18 mouse cellular contexts compared by ENCODE assay signal in the genomic region with DNA sequence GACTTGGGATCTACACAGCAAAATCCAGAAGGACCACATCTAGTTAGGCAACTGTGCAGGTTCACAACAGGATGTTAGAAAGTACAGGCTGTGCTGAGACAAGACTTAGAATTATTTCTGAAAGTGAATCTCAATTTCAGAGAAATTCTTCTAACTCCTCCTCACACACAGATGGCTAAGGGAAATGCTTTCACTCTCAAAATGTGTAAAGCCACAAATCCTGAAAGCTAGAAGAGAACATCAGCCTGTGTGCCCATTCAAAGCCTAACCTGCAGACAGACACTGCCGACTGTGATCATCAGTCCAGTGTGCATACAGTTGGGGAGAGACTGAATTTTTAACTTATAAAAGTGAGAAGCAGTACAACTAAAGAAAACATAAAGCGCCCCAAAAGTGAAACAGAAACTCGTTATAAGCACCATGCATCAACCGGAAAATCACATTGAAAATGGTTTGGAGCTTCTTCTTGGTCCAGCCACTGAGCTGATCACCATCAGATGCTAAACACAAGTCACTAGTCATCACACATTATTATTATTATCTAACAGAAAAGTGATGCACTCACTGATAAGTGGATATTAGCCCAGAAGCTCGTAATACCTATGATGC. TPM values are rescaled to one million over a fixed set of nuclear protein-coding genes. Genes with fewer than 3 reads are reported as not detected.
DNase-seq lines count a peak whose midpoint lies in the region; ATAC-seq and TF ChIP-seq lines count a peak whose summit lies in the region.
"Had no signal": no experiment of that assay in that cellular context is flagged by ENCODE, and none has a peak within 500 bp of the region (broad histone marks: within the 10 kb centered on the region; RNA-seq: fewer than 3 reads in every experiment).

No protein-coding gene starts in this region.

- H3ac ChIP-seq in myocyte (ENCODE audit: control insufficient read depth, insufficient read length) = no peak overlapping the region

- H3K4me1 ChIP-seq in hindbrain, embryonic 12.5 days = no peaks in the 10 kb centered on the region
- H3K4me1 ChIP-seq: forebrain, embryonic 15.5 days; hindbrain, embryonic 13.5 days; liver, embryonic 12.5 days; lung, embryonic 15.5 days had no signal

- TF ChIP-seq POLR2A in myocyte (IDR thresholded peaks at IDR 0.05; ENCODE audit: insufficient read length, low read depth) = no peak

- 92% methylated on average over 5 of the region's 5 CpGs for WGBS in hindbrain, embryonic 12.5 days

- H3K9ac ChIP-seq in hindbrain, embryonic 12.5 days = no peak overlapping the region
- H3K9ac ChIP-seq: forebrain, embryonic 15.5 days; hindbrain, embryonic 13.5 days; liver, embryonic 12.5 days; lung, embryonic 15.5 days had no signal

- no peaks in the 10 kb centered on the region for H3K9me3 ChIP-seq in hindbrain, embryonic 12.5 days (replicated peaks)
- H3K9me3 ChIP-seq: embryonic facial prominence, embryonic 10.5 days; forebrain, embryonic 15.5 days; hindbrain, embryonic 13.5 days; liver, embryonic 12.5 days; lung, embryonic 15.5 days had no signal

- no peaks in the 10 kb centered on the region for H3K27me3 ChIP-seq in myocyte (ENCODE audit: control insufficient read depth, insufficient read depth, insufficient read length)
- no peaks in the 10 kb centered on the region for H3K27me3 ChIP-seq in hindbrain, embryonic 12.5 days
- H3K27me3 ChIP-seq: forebrain, embryonic 15.5 days; hindbrain, embryonic 13.5 days; liver, embryonic 12.5 days; lung, embryonic 15.5 days had no signal

- ATAC-seq in hematopoietic stem cell, adult 5-6 weeks (replicated peaks in 1 of 2; ENCODE audit: insufficient read depth in 1 of 2, low FRiP score in 2 of 2, low TSS enrichment in 1 of 2, low read depth in 1 of 2, poor library complexity in 2 of 2, severe bottlenecking in 2 of 2) = peak; percentile 29 to 51; a peak in 2 of 4 replicates
- ATAC-seq in hindbrain, embryonic 12.5 days (ENCODE audit: low FRiP score) = no peak
- ATAC-seq: forebrain, embryonic 15.5 days; intestine, postnatal 0 days; liver, embryonic 12.5 days had no signal

- no peaks in the 10 kb centered on the region for H3K36me3 ChIP-seq in myocyte (ENCODE audit: control insufficient read depth, insufficient read depth)
- no peaks in the 10 kb centered on the region for H3K36me3 ChIP-seq in hindbrain, embryonic 12.5 days
- H3K36me3 ChIP-seq: embryonic facial prominence, embryonic 10.5 days; forebrain, embryonic 15.5 days; hindbrain, embryonic 13.5 days; liver, embryonic 12.5 days; lung, embryonic 15.5 days had no signal

- no peaks in the 10 kb centered on the region for H3K79me2 ChIP-seq in myocyte (ENCODE audit: control insufficient read depth, insufficient read depth)

- H3K4me3 ChIP-seq in myocyte = no peak overlapping the region
- H3K4me3 ChIP-seq in hindbrain, embryonic 12.5 days = no peak overlapping the region
- H3K4me3 ChIP-seq: embryonic facial prominence, embryonic 10.5 days; forebrain, embryonic 15.5 days; hindbrain, embryonic 13.5 days; liver, embryonic 12.5 days; lung, embryonic 15.5 days had no signal

- H3K27ac ChIP-seq in hindbrain, embryonic 12.5 days = no peak overlapping the region
- H3K27ac ChIP-seq: embryonic facial prominence, embryonic 10.5 days; forebrain, embryonic 15.5 days; hindbrain, embryonic 13.5 days; liver, embryonic 12.5 days; lung, embryonic 15.5 days had no signal

- H3K4me2 ChIP-seq in myocyte (ENCODE audit: low read depth) = peak overlapping the region; percentile 34
- H3K4me2 ChIP-seq in hindbrain, embryonic 12.5 days (replicated peaks) = no peak overlapping the region
- H3K4me2 ChIP-seq: forebrain, embryonic 15.5 days; hindbrain, embryonic 13.5 days; liver, embryonic 12.5 days; lung, embryonic 15.5 days had no signal

- DNase-seq in layer of hippocampus, adult 11-12 months (ENCODE audit: low spot score) = peak; percentile 10
- no peak for DNase-seq in layer of hippocampus, adult 9-11 months
- DNase-seq in CD4-positive helper T cell, adult 2 months (ENCODE audit: low read depth, low spot score) = peak; percentile 5
- DNase-seq in urinary bladder, postnatal 14 days (ENCODE audit: low spot score) = no peak
- DNase-seq: cerebellum, adult 18-20 months; gastrocnemius, postnatal 14 days; midbrain, embryonic 14.5 days; thymus, postnatal 25 days had no signal

TF ChIP-seq in myocyte, 11 proteins besides CTCF, POLR2A, EP300 and RAD21:
- no peak for TF ChIP-seq E2F4 (IDR thresholded peaks at IDR 0.05; ENCODE audit: insufficient read depth)
- no peak for TF ChIP-seq CEBPB (IDR thresholded peaks at IDR 0.05; ENCODE audit: insufficient read depth, poor library complexity, severe bottlenecking)
- TF ChIP-seq SRF (IDR thresholded peaks at IDR 0.05; ENCODE audit: control insufficient read depth, insufficient read length, low read depth) = no peak
- TF ChIP-seq MAX (IDR thresholded peaks at IDR 0.05; ENCODE audit: low read depth) = no peak
- no peak for TF ChIP-seq TCF12 (IDR thresholded peaks at IDR 0.05; ENCODE audit: insufficient read depth, poor library complexity, severe bottlenecking)
- no peak for TF ChIP-seq TCF3 (IDR thresholded peaks at IDR 0.05; ENCODE audit: insufficient read length, low read depth)
- no peak for TF ChIP-seq MYOG (IDR thresholded peaks at IDR 0.05; ENCODE audit: control insufficient read depth in 1 of 3, insufficient read depth in 1 of 3, insufficient read length in 2 of 3, low read depth in 2 of 3)
- no peak for TF ChIP-seq REST (IDR thresholded peaks at IDR 0.05; ENCODE audit: insufficient read depth, insufficient read length)
- no peak for TF ChIP-seq USF1 (IDR thresholded peaks at IDR 0.05; ENCODE audit: low read depth)
- no peak for TF ChIP-seq MYOD1 (IDR thresholded peaks at IDR 0.05; ENCODE audit: control insufficient read depth in 1 of 3, insufficient read length in 2 of 3, low read depth in 2 of 3)
- no peak for TF ChIP-seq POLR2AphosphoS2 (IDR thresholded peaks at IDR 0.05; ENCODE audit: insufficient read length, low read depth)

RNA-seq across cellular contexts. Expression of a gene that starts 45.8 kb away (rescaled TPM):
- total RNA-seq in hematopoietic stem cell, adult 5-6 weeks (2017) = 1.7 TPM in 1 of 2 replicates, not detected in the other
- polyA plus RNA-seq in myocyte (2012; fragmentation: generic; extraction: Trizol) = not detected
- polyA plus RNA-seq in hindbrain, embryonic 12.5 days (2016; fragmentation: Nextera tagmentation; extraction: Ambion mirVana) = 10.1 and 11.3 TPM in 2 replicates
- total RNA-seq: gastrocnemius, postnatal 14 days; heart, adult 8-10 months had no signal

Comparison
In these comparisons a context has a peak if more than half of its experiments do, and no peak if none do; other contexts are left out.
1. DNase-seq: peak in layer of hippocampus, adult 11-12 months (single experiment) and CD4-positive helper T cell, adult 2 months (single experiment); none in layer of hippocampus, adult 9-11 months (single experiment) and urinary bladder, postnatal 14 days (single experiment).
2. RNA of a gene that starts 45.8 kb away (polyA plus RNA-seq): 10.1 to 11.3 TPM in hindbrain, embryonic 12.5 days; not detected in myocyte (single experiment); every median in the first group is over 10 times any median in the second.